Mouse (Mus musculus) B cell, adult 62 days (primary cell): ENCODE measurements around the gene Psen1. TPM values are rescaled to one million over a fixed set of nuclear protein-coding genes. Genes with fewer than 3 reads are reported as not detected.

Source experiments
- total RNA-seq: library from RNA; stranded (reverse); gene quantifications from 4 replicates; pipeline ENCODE4 v1.2.4, GENCODE M21; 2023

The Psen1 gene
- total RNA-seq: 67.2 to 77.3 TPM (median 72.7 TPM) in 4 replicates

DNA sequence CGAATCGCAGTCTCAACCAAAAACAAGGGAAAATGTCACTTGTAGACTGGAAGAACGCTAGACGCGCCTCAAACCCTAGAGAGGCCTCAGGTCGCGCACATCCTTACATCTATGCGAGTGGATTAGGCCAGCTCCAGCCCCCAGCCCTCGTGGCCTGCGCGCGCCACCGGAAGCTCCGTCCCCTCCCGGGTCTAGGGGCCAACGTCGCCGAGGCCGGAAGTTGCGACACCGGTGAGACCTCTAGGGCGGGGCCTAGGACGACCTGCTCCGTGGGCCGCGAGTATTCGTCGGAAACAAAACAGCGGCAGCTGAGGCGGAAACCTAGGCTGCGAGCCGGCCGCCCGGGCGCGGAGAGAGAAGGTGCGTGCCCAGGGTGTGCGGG lies at the start of gene Psen1:
Psen1 (plus strand) TSS at position 219 of the 382 bp plus-strand sequence.

GRCm38 (mm10) chr12:83763311-83764043 lies 75.5 kb downstream of the Psen1 start, which contains the start of gene Papln:
Gene Papln, plus strand, starts transcription at chr12:83763634.

Other genes starting within 250 kb of the Psen1 start
- gene Dpf3, start 200.4 kb upstream of the Psen1 start, total RNA-seq: 0.72 TPM in 1 of 4 replicates, not detected in the others
- gene Dcaf4, start 167.7 kb upstream of the Psen1 start, total RNA-seq: 20.2 to 33.1 TPM (median 23.6 TPM) in 4 replicates
- gene Zfyve1, start 90.9 kb upstream of the Psen1 start, total RNA-seq: 28.1 to 34.5 TPM (median 30.8 TPM) in 4 replicates
- 344 to 374 TPM (median 345 TPM) in 4 replicates for gene Rbm25, start 56.9 kb upstream of the Psen1 start, total RNA-seq
- gene Papln, start 75.5 kb downstream of the Psen1 start, total RNA-seq: 1.3 to 2.1 TPM (median 1.5 TPM) in 4 replicates
- gene Numb, start 233.8 kb downstream of the Psen1 start, total RNA-seq: 33.8 to 49.4 TPM (median 41.0 TPM) in 4 replicates